Mouse (Mus musculus): ENCODE measurements around the gene Gabrg3. TPM values are rescaled to one million over a fixed set of nuclear protein-coding genes. Genes with fewer than 3 reads are reported as not detected.

The Gabrg3 gene
- total RNA-seq (2014; rRNA removed) (under 0.01 TPM in 1 of 2 replicates, not detected in the other), polyA plus RNA-seq (2012; rRNA removed) (not detected in 2 replicates)

GRCm38 (mm10) chr7:57386517-57387340 lies at the start of gene Gabrg3:
Gene Gabrg3, minus strand, starts transcription at chr7:57387188.
- no peak for DNase-seq (ENCODE audit: extremely low read depth, low read depth, low spot score)

GRCm38 (mm10) chr7:57422675-57423074 lies 35.7 kb upstream of the Gabrg3 start:
- H3K4me1 ChIP-seq (ENCODE audit: control insufficient read depth, insufficient read depth, low read length) = no peaks in the 10 kb centered on the region
- no peak overlapping the region for H3K27ac ChIP-seq (replicated peaks; ENCODE audit: insufficient read depth, low read depth, low read length)
- H3K9ac ChIP-seq (ENCODE audit: low read depth, low read length) = no peak overlapping the region
- no peak overlapping the region for H3K4me3 ChIP-seq (ENCODE audit: insufficient read depth, low read depth, low read length)
- TF ChIP-seq POLR2A (IDR thresholded peaks at IDR 0.05; ENCODE audit: extremely low read depth, insufficient read depth, low read length) = no peak
- TF ChIP-seq CTCF (IDR thresholded peaks at IDR 0.05; ENCODE audit: low read depth, low read length) = no peak
- H3K36me3 ChIP-seq (ENCODE audit: control insufficient read depth, insufficient read depth, low read length) = no peaks in the 10 kb centered on the region
- 75% methylated on average over 1 of the region's 1 CpGs for WGBS
- no peaks in the 10 kb centered on the region for H3K79me2 ChIP-seq (ENCODE audit: control insufficient read depth, insufficient read depth, low read length)
- DNase-seq (ENCODE audit: extremely low read depth, low read depth, low spot score) = no peak
- H3K27me3 ChIP-seq (ENCODE audit: control insufficient read depth, insufficient read depth, low read length) = no peaks in the 10 kb centered on the region

More at GRCm38 (mm10) chr7:57386517-57387340, at the start of gene Gabrg3:
- no peak within 1 kb of the TSS for H3K27ac ChIP-seq (replicated peaks; ENCODE audit: insufficient read depth, low read depth, low read length)
- H3K79me2 ChIP-seq (ENCODE audit: control insufficient read depth, insufficient read depth, low read length) = no peaks in the 10 kb centered on the region
- WGBS = 2% methylated on average over 68 of the region's 71 CpGs
- H3K27me3 ChIP-seq (ENCODE audit: control insufficient read depth, insufficient read depth, low read length) = peaks cover 4% of the 10 kb centered on the region; the same call in 1 of the 2 replicates
- no peak within 1 kb of the TSS for H3K4me3 ChIP-seq (ENCODE audit: insufficient read depth, low read depth, low read length)
- no peak within 1 kb of the TSS for H3K9ac ChIP-seq (ENCODE audit: low read depth, low read length)
- H3K4me1 ChIP-seq (ENCODE audit: control insufficient read depth, insufficient read depth, low read length) = no peaks in the 10 kb centered on the region
- H3K36me3 ChIP-seq (ENCODE audit: control insufficient read depth, insufficient read depth, low read length) = no peaks in the 10 kb centered on the region
- TF ChIP-seq POLR2A (IDR thresholded peaks at IDR 0.05; ENCODE audit: extremely low read depth, insufficient read depth, low read length) = no peak
- TF ChIP-seq CTCF (IDR thresholded peaks at IDR 0.05; ENCODE audit: low read depth, low read length) = no peak

GRCm38 (mm10) chr7:57421044-57421443 lies 34.1 kb upstream of the Gabrg3 start:
- no peak overlapping the region for H3K9ac ChIP-seq (ENCODE audit: low read depth, low read length)
- WGBS = 51% methylated on average over 1 of the region's 1 CpGs
- H3K27me3 ChIP-seq (ENCODE audit: control insufficient read depth, insufficient read depth, low read length) = no peaks in the 10 kb centered on the region
- no peak overlapping the region for H3K4me3 ChIP-seq (ENCODE audit: insufficient read depth, low read depth, low read length)
- no peaks in the 10 kb centered on the region for H3K79me2 ChIP-seq (ENCODE audit: control insufficient read depth, insufficient read depth, low read length)
- no peaks in the 10 kb centered on the region for H3K4me1 ChIP-seq (ENCODE audit: control insufficient read depth, insufficient read depth, low read length)
- H3K27ac ChIP-seq (replicated peaks; ENCODE audit: insufficient read depth, low read depth, low read length) = no peak overlapping the region
- no peak for DNase-seq (ENCODE audit: extremely low read depth, low read depth, low spot score)
- H3K36me3 ChIP-seq (ENCODE audit: control insufficient read depth, insufficient read depth, low read length) = no peaks in the 10 kb centered on the region
- TF ChIP-seq CTCF (IDR thresholded peaks at IDR 0.05; ENCODE audit: low read depth, low read length) (no peak), POLR2A (IDR thresholded peaks at IDR 0.05; ENCODE audit: extremely low read depth, insufficient read depth, low read length) (no peak)

DNA sequence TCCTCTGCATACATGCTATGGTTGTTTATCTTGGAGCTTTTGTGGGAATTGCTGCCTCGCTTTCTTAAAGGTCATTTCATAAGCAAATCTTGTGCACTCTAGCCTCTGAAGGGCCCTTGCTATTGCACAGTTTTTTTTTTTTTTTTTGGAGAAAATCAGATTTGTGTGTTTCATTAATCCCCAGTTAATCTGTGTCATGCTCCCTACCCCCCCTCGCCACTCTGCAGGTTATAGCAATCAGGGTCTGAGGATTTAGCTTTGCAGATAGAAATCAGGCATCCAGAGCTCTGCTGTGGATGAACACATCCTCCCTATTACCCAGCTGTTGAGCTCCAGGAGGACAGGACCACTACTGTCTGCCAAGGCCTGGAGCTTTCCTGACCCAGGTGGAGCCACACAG lies 32.4 kb upstream of the Gabrg3 start, which contains the start of gene Gabrb3:
Gene Gabrb3, plus strand, starts transcription at position 301 of the 400 bp plus-strand sequence.
- no peak for DNase-seq (ENCODE audit: extremely low read depth, low read depth, low spot score)
- Histone ChIP-seq H3K27ac (replicated peaks; ENCODE audit: insufficient read depth, low read depth, low read length) (no peak within 1 kb of the TSS), H3K9ac (ENCODE audit: low read depth, low read length) (no peak within 1 kb of the TSS), H3K36me3 (ENCODE audit: control insufficient read depth, insufficient read depth, low read length) (no peaks in the 10 kb centered on the region), H3K4me1 (ENCODE audit: control insufficient read depth, insufficient read depth, low read length) (no peaks in the 10 kb centered on the region), H3K4me3 (ENCODE audit: insufficient read depth, low read depth, low read length) (no peak within 1 kb of the TSS), H3K79me2 (ENCODE audit: control insufficient read depth, insufficient read depth, low read length) (no peaks in the 10 kb centered on the region), H3K27me3 (ENCODE audit: control insufficient read depth, insufficient read depth, low read length) (no peaks in the 10 kb centered on the region)
- 76% methylated on average over 2 of the region's 2 CpGs for WGBS
- no peak for TF ChIP-seq POLR2A (IDR thresholded peaks at IDR 0.05; ENCODE audit: extremely low read depth, insufficient read depth, low read length)

- Histone ChIP-seq H3K27ac (replicated peaks; ENCODE audit: insufficient read depth, low read depth, low read length) (no peak overlapping the region), H3K36me3 (ENCODE audit: control insufficient read depth, insufficient read depth, low read length) (no peaks in the 10 kb centered on the region), H3K4me1 (ENCODE audit: control insufficient read depth, insufficient read depth, low read length) (no peaks in the 10 kb centered on the region), H3K4me3 (ENCODE audit: insufficient read depth, low read depth, low read length) (no peak overlapping the region), H3K9ac (ENCODE audit: low read depth, low read length) (no peak overlapping the region), H3K27me3 (ENCODE audit: control insufficient read depth, insufficient read depth, low read length) (no peaks in the 10 kb centered on the region), H3K79me2 (ENCODE audit: control insufficient read depth, insufficient read depth, low read length) (no peaks in the 10 kb centered on the region)
- no peak for DNase-seq (ENCODE audit: extremely low read depth, low read depth, low spot score)
- 20% methylated on average over 1 of the region's 1 CpGs for WGBS
- TF ChIP-seq CTCF (IDR thresholded peaks at IDR 0.05; ENCODE audit: low read depth, low read length) (no peak), POLR2A (IDR thresholded peaks at IDR 0.05; ENCODE audit: extremely low read depth, insufficient read depth, low read length) (no peak)
Observed at GRCm38 (mm10) chr7:57412896-57413295, 25.9 kb upstream of the Gabrg3 start.

DNA sequence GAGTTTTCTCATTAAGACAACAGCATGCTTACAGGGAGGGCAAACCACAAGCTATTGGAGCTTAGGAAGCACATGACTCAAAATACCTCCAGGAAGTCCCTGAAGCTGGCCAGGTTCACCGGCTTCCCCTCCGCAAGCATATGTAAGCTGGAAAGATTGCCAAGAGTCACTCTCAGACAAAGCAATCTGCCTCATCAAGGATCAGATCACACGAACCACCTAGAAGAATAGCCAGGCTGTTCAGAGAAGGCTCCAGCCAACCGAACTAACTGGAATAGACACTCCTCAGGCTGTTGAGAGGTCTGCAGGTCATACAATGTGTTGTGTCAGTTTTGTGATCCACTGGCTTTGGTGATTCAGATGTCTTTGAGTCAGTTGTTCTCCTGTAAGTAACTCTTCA lies 24.2 kb upstream of the Gabrg3 start:
- Histone ChIP-seq H3K27ac (replicated peaks; ENCODE audit: insufficient read depth, low read depth, low read length) (no peak overlapping the region), H3K79me2 (ENCODE audit: control insufficient read depth, insufficient read depth, low read length) (no peaks in the 10 kb centered on the region), H3K36me3 (ENCODE audit: control insufficient read depth, insufficient read depth, low read length) (no peaks in the 10 kb centered on the region), H3K27me3 (ENCODE audit: control insufficient read depth, insufficient read depth, low read length) (no peaks in the 10 kb centered on the region), H3K4me1 (ENCODE audit: control insufficient read depth, insufficient read depth, low read length) (no peaks in the 10 kb centered on the region), H3K9ac (ENCODE audit: low read depth, low read length) (no peak overlapping the region), H3K4me3 (ENCODE audit: insufficient read depth, low read depth, low read length) (no peak overlapping the region)
- DNase-seq (ENCODE audit: extremely low read depth, low read depth, low spot score) = no peak
- TF ChIP-seq POLR2A (IDR thresholded peaks at IDR 0.05; ENCODE audit: extremely low read depth, insufficient read depth, low read length) (no peak), CTCF (IDR thresholded peaks at IDR 0.05; ENCODE audit: low read depth, low read length) (no peak)
- WGBS = 85% methylated on average over 4 of the region's 4 CpGs

All from liver, adult 2 months (tissue).